Mouse (Mus musculus): ENCODE measurements around the gene E130114P18Rik.

Gene E130114P18Rik

GRCm38 (mm10) chr4:97751030-97751482 lies 26.8 kb downstream of the E130114P18Rik start:
- peak; percentile 98 for DNase-seq

GRCm38 (mm10) chr4:97750401-97750800 lies 27.5 kb downstream of the E130114P18Rik start:
- no peak for DNase-seq

GRCm38 (mm10) chr4:97746106-97746900 lies 31.6 kb downstream of the E130114P18Rik start:
- no peak for DNase-seq

GRCm38 (mm10) chr4:97745296-97746105 lies 32.4 kb downstream of the E130114P18Rik start:
- peak; percentile 90 for DNase-seq

GRCm38 (mm10) chr4:97743932-97744331 lies 33.9 kb downstream of the E130114P18Rik start:
- DNase-seq: peak; percentile 11

GRCm38 (mm10) chr4:97733392-97733791 lies 44.5 kb downstream of the E130114P18Rik start:
- no peak for DNase-seq

GRCm38 (mm10) chr4:97730416-97730815 lies 47.5 kb downstream of the E130114P18Rik start:
- DNase-seq: no peak

- no peak for DNase-seq
Observed at GRCm38 (mm10) chr4:97729999-97730398, 47.9 kb downstream of the E130114P18Rik start.

GRCm38 (mm10) chr4:97728520-97728919 lies 49.4 kb downstream of the E130114P18Rik start:
- no peak for DNase-seq

GRCm38 (mm10) chr4:97723374-97723773 lies 54.5 kb downstream of the E130114P18Rik start:
- no peak for DNase-seq

GRCm38 (mm10) chr4:97722666-97723065 lies 55.2 kb downstream of the E130114P18Rik start:
- DNase-seq: no peak

GRCm38 (mm10) chr4:97714616-97715015 lies 63.3 kb downstream of the E130114P18Rik start:
- no peak for DNase-seq

GRCm38 (mm10) chr4:97714101-97714615 lies 63.7 kb downstream of the E130114P18Rik start:
- no peak for DNase-seq

- DNase-seq: peak; percentile 18
Observed at GRCm38 (mm10) chr4:97712547-97712946, 65.3 kb downstream of the E130114P18Rik start.

- DNase-seq: no peak
Observed at GRCm38 (mm10) chr4:97710048-97710765, 67.7 kb downstream of the E130114P18Rik start.

- peak; percentile 71 for DNase-seq
Observed at GRCm38 (mm10) chr4:97707373-97708152, 70.3 kb downstream of the E130114P18Rik start.

GRCm38 (mm10) chr4:97696684-97697615 lies 80.9 kb downstream of the E130114P18Rik start:
- DNase-seq: peak; percentile 27

GRCm38 (mm10) chr4:97695414-97696040 lies 82.4 kb downstream of the E130114P18Rik start:
- peak; percentile 76 for DNase-seq

GRCm38 (mm10) chr4:97693931-97694330 lies 83.9 kb downstream of the E130114P18Rik start:
- no peak for DNase-seq

GRCm38 (mm10) chr4:97693054-97693453 lies 84.8 kb downstream of the E130114P18Rik start:
- no peak for DNase-seq

Data from kidney, postnatal 10 days (tissue).